Comparison of ENCODE assay signal across 8 mouse cellular contexts in the genomic region with DNA sequence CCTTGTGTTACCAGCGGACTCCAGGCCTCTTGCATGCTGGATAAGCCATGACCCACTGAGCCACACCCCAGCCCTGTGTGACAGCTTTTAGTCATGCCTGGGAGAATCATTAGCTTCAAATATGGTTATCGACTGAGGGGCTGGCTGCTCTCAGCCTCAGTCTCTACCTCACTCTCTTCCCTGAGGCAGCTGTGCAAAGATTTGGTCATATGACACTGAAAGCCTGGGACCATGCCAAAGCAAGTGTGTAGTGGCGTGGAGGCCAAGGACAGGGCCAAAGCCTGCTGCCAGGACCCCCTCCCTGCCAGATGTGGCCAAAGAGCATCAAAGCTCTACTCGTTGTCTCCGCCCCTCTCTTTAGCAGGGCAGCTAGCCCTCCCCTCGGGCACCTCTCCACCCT. TPM values are rescaled to one million over a fixed set of nuclear protein-coding genes. Genes with fewer than 3 reads are reported as not detected.
DNase-seq lines count a peak whose midpoint lies in the region; ATAC-seq and TF ChIP-seq lines count a peak whose summit lies in the region.

No protein-coding gene starts in this region.

- WGBS in hindbrain, embryonic 14.5 days = 55% methylated on average over 6 of the region's 6 CpGs
- WGBS in hindbrain, embryonic 12.5 days = 56% methylated on average over 6 of the region's 6 CpGs
- 38% methylated on average over 6 of the region's 6 CpGs for WGBS in kidney, adult 2 months
- WGBS in neural tube, embryonic 15.5 days = 49% methylated on average over 6 of the region's 6 CpGs

- DNase-seq in hindbrain, embryonic 14.5 days (ENCODE audit: low spot score) = no peak
- peak; percentile 74 for DNase-seq in gastrocnemius, adult 18-20 months (ENCODE audit: low spot score)
- peak; percentile 70 for DNase-seq in kidney, adult 2 months
- peak; percentile 37 for DNase-seq in lung, postnatal 25 days (ENCODE audit: low spot score)
- no peak for DNase-seq in left cerebral cortex, postnatal 25 days (ENCODE audit: low spot score in 2 of 2)

- no peak overlapping the region for H3K4me2 ChIP-seq in hindbrain, embryonic 14.5 days (replicated peaks)
- H3K4me2 ChIP-seq in hindbrain, embryonic 12.5 days (replicated peaks) = no peak overlapping the region
- no peak overlapping the region for H3K4me2 ChIP-seq in neural tube, embryonic 15.5 days

- no peaks in the 10 kb centered on the region for H3K27me3 ChIP-seq in hindbrain, embryonic 14.5 days (ENCODE audit: control insufficient read depth, insufficient read depth, low read length)
- no peaks in the 10 kb centered on the region for H3K27me3 ChIP-seq in hindbrain, embryonic 12.5 days
- no peaks in the 10 kb centered on the region for H3K27me3 ChIP-seq in kidney, adult 2 months (replicated peaks; ENCODE audit: control insufficient read depth, insufficient read depth, low read length)
- H3K27me3 ChIP-seq in neural tube, embryonic 15.5 days (replicated peaks) = no peaks in the 10 kb centered on the region

- no peaks in the 10 kb centered on the region for H3K9me3 ChIP-seq in hindbrain, embryonic 14.5 days (ENCODE audit: control insufficient read depth, low read length)
- no peaks in the 10 kb centered on the region for H3K9me3 ChIP-seq in hindbrain, embryonic 12.5 days (replicated peaks)
- no peaks in the 10 kb centered on the region for H3K9me3 ChIP-seq in neural tube, embryonic 15.5 days (replicated peaks)

- TF ChIP-seq CTCF in kidney, adult 2 months (conservative IDR thresholded peaks at IDR 0.05; ENCODE audit: insufficient read depth, insufficient read length, low read depth, low read length) = no peak

- H3K27ac ChIP-seq in hindbrain, embryonic 14.5 days = no peak overlapping the region
- H3K27ac ChIP-seq in hindbrain, embryonic 12.5 days = no peak overlapping the region
- H3K27ac ChIP-seq in kidney, adult 2 months (ENCODE audit: insufficient read depth, low read depth, low read length) = no peak overlapping the region
- H3K27ac ChIP-seq in neural tube, embryonic 15.5 days (replicated peaks) = no peak overlapping the region

- H3K36me3 ChIP-seq in hindbrain, embryonic 14.5 days (replicated peaks; ENCODE audit: control insufficient read depth, insufficient read depth) = no peaks in the 10 kb centered on the region
- no peaks in the 10 kb centered on the region for H3K36me3 ChIP-seq in hindbrain, embryonic 12.5 days
- H3K36me3 ChIP-seq in kidney, adult 2 months (ENCODE audit: control insufficient read depth, insufficient read depth, low read length) = no peaks in the 10 kb centered on the region
- no peaks in the 10 kb centered on the region for H3K36me3 ChIP-seq in neural tube, embryonic 15.5 days

- TF ChIP-seq POLR2A in kidney, adult 2 months (IDR thresholded peaks at IDR 0.05; ENCODE audit: low read depth, low read length) = no peak

- no peaks in the 10 kb centered on the region for H3K4me1 ChIP-seq in hindbrain, embryonic 14.5 days (replicated peaks; ENCODE audit: control insufficient read depth, insufficient read depth, low read length)
- H3K4me1 ChIP-seq in hindbrain, embryonic 12.5 days = peaks cover 9% of the 10 kb centered on the region; the same call in 1 of the 2 replicates
- H3K4me1 ChIP-seq in kidney, adult 2 months (ENCODE audit: control insufficient read depth, insufficient read depth, low read length) = peaks cover under 1% of the 10 kb centered on the region; the same call in 1 of the 2 replicates
- peaks cover 8% of the 10 kb centered on the region; the same call in 1 of the 2 replicates for H3K4me1 ChIP-seq in neural tube, embryonic 15.5 days

- H3K4me3 ChIP-seq in hindbrain, embryonic 14.5 days (replicated peaks; ENCODE audit: low read length) = no peak overlapping the region
- no peak overlapping the region for H3K4me3 ChIP-seq in hindbrain, embryonic 12.5 days
- H3K4me3 ChIP-seq in kidney, adult 2 months (ENCODE audit: insufficient read depth, low read depth, low read length) = no peak overlapping the region
- H3K4me3 ChIP-seq in neural tube, embryonic 15.5 days (replicated peaks) = no peak overlapping the region

- H3K9ac ChIP-seq in hindbrain, embryonic 14.5 days = no peak overlapping the region
- no peak overlapping the region for H3K9ac ChIP-seq in hindbrain, embryonic 12.5 days
- H3K9ac ChIP-seq in neural tube, embryonic 15.5 days (replicated peaks) = no peak overlapping the region

- intact Hi-C loops in left cerebral cortex, postnatal 25 days (cut with DNase I) = no loop called here

- 0 out of 2 replicates have a peak, but pooled peaks have one; percentile 27 for ATAC-seq in hindbrain, embryonic 14.5 days (ENCODE audit: low FRiP score)
- no peak for ATAC-seq in hindbrain, embryonic 12.5 days (ENCODE audit: low FRiP score)
- ATAC-seq in neural tube, embryonic 15.5 days (ENCODE audit: low FRiP score) = no peak
- no peak for ATAC-seq in activated CD4-positive, CD25-positive, alpha-beta regulatory T cell, adult 4 months

RNA-seq across cellular contexts. Expression of gene Mical3, which starts 20.9 kb away (rescaled TPM):
- 44.6 and 49.4 TPM in 2 replicates for polyA plus RNA-seq in hindbrain, embryonic 14.5 days (2014; fragmentation: Nextera tagmentation; extraction: Ambion mirVana)
- 20.7 and 22.7 TPM in 2 replicates for polyA plus RNA-seq in hindbrain, embryonic 12.5 days (2016; fragmentation: Nextera tagmentation; extraction: Ambion mirVana)
- total RNA-seq in gastrocnemius, adult 18-20 months (2021) = 10 to 100 TPM; 46.0 to 59.0 TPM
- 16.1 and 17.5 TPM in 2 replicates for polyA plus RNA-seq in kidney, adult 2 months (2012; rRNA removed)
- polyA plus RNA-seq in neural tube, embryonic 15.5 days (2015; fragmentation: Nextera tagmentation; extraction: Ambion mirVana) = 30.3 and 35.2 TPM in 2 replicates
- 100 to 1,000 TPM; 110 to 127 TPM for total RNA-seq in left cerebral cortex, postnatal 25 days (2021)
- polyA plus RNA-seq in activated CD4-positive, CD25-positive, alpha-beta regulatory T cell, adult 4 months (2017; shearing (Covaris generic)) = 1 to 10 TPM; 7.1 to 9.1 TPM

RNA-seq across cellular contexts. Expression of gene Pex26, which starts 31.7 kb away (rescaled TPM):
- polyA plus RNA-seq in hindbrain, embryonic 14.5 days (2014; fragmentation: Nextera tagmentation; extraction: Ambion mirVana) = 13.9 and 15.2 TPM in 2 replicates
- 13.9 TPM in 2 replicates for polyA plus RNA-seq in hindbrain, embryonic 12.5 days (2016; fragmentation: Nextera tagmentation; extraction: Ambion mirVana)
- total RNA-seq in gastrocnemius, adult 18-20 months (2021) = 1 to 10 TPM; 2.9 TPM
- polyA plus RNA-seq in kidney, adult 2 months (2012; rRNA removed) = 21.0 and 24.2 TPM in 2 replicates
- polyA plus RNA-seq in neural tube, embryonic 15.5 days (2015; fragmentation: Nextera tagmentation; extraction: Ambion mirVana) = 14.3 and 15.0 TPM in 2 replicates
- total RNA-seq in left cerebral cortex, postnatal 25 days (2021) = 10 to 100 TPM; 13.4 to 15.3 TPM
- 1 to 10 TPM; 1.9 to 2.1 TPM for polyA plus RNA-seq in activated CD4-positive, CD25-positive, alpha-beta regulatory T cell, adult 4 months (2017; shearing (Covaris generic))

RNA-seq across cellular contexts. Expression of gene Tuba8, which starts 58.8 kb away (rescaled TPM):
- 1.0 and 1.4 TPM in 2 replicates for polyA plus RNA-seq in hindbrain, embryonic 14.5 days (2014; fragmentation: Nextera tagmentation; extraction: Ambion mirVana)
- 0.21 and 0.23 TPM in 2 replicates for polyA plus RNA-seq in hindbrain, embryonic 12.5 days (2016; fragmentation: Nextera tagmentation; extraction: Ambion mirVana)
- total RNA-seq in gastrocnemius, adult 18-20 months (2021) = 100 to 1,000 TPM; 193 to 210 TPM
- polyA plus RNA-seq in kidney, adult 2 months (2012; rRNA removed) = 0.94 and 2.5 TPM in 2 replicates
- 1.5 and 2.5 TPM in 2 replicates for polyA plus RNA-seq in neural tube, embryonic 15.5 days (2015; fragmentation: Nextera tagmentation; extraction: Ambion mirVana)
- total RNA-seq in left cerebral cortex, postnatal 25 days (2021) = 10 to 100 TPM; 10.3 to 10.6 TPM
- under 1 TPM; 0.42 to 0.51 TPM for polyA plus RNA-seq in activated CD4-positive, CD25-positive, alpha-beta regulatory T cell, adult 4 months (2017; shearing (Covaris generic))

Comparison
In these comparisons a context has a peak if more than half of its experiments do, and no peak if none do; other contexts are left out.
1. DNase-seq: peak in gastrocnemius, adult 18-20 months (single experiment), kidney, adult 2 months (single experiment) and lung, postnatal 25 days (single experiment); none in hindbrain, embryonic 14.5 days (single experiment) and left cerebral cortex, postnatal 25 days (0 of 2).